Mouse (Mus musculus) urinary bladder, postnatal 14 days (tissue): ENCODE results near the gene Dck.
A peak's percentile ranks its signal among the peaks of the same experiment; 100 is the strongest.
"Not testable (repeated sequence)": the region's sequence is repeated elsewhere in the genome, so short reads cannot be mapped to it uniquely, and the experiment has no call there.

ENCODE experiments used
- DNase-seq: peaks from one replicate; pipeline ENCODE4 v3.0.0; 2021; ENCODE audit warnings: low spot score

Dck gene

DNA sequence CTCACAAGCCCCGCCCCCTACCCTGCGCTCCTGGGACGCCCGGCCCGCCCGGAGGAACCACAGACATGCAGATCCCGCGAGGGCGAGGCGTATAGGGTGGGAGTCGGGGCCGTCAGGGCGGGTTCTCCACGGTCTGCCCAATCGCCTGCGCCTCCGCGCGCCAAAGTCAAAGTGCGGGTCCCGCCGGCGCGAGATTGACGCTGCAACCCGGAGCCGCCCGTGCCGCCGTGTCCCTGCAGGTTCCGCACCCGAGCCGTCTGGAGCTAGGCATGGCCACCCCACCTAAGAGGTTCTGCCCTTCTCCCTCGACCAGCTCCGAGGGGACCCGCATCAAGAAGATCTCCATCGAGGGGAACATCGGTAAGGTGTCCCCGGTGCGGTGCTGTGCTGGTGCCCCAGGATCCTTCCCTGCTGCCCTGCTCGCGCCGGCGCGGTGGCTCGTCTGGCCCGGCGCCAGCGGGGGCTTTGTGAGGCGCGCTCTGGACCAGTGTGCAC lies at the start of gene Dck:
Gene Dck (plus strand): TSS at position 10 of the 495 bp plus-strand sequence.
- DNase-seq: peak; percentile 99

DNA sequence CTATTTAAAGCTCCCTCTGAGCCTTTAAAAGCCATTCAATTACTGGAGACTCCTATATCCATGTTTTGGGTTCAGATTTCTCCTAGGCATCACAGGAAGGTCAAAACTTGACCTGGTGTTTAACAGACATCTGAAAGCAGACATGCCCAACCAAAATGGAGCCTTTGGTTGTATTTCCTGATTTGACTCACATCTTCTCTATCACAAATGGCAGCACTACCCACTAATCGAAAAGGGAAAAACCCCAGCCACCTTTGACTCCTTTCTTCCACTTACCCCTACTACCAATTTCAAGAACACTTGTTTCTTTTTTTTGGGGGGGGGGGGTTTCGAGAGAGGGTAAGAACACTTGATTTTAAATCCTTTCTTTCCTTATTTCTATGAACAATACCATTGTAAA lies 47.8 kb upstream of the Dck start:
- DNase-seq: no peak

DNA sequence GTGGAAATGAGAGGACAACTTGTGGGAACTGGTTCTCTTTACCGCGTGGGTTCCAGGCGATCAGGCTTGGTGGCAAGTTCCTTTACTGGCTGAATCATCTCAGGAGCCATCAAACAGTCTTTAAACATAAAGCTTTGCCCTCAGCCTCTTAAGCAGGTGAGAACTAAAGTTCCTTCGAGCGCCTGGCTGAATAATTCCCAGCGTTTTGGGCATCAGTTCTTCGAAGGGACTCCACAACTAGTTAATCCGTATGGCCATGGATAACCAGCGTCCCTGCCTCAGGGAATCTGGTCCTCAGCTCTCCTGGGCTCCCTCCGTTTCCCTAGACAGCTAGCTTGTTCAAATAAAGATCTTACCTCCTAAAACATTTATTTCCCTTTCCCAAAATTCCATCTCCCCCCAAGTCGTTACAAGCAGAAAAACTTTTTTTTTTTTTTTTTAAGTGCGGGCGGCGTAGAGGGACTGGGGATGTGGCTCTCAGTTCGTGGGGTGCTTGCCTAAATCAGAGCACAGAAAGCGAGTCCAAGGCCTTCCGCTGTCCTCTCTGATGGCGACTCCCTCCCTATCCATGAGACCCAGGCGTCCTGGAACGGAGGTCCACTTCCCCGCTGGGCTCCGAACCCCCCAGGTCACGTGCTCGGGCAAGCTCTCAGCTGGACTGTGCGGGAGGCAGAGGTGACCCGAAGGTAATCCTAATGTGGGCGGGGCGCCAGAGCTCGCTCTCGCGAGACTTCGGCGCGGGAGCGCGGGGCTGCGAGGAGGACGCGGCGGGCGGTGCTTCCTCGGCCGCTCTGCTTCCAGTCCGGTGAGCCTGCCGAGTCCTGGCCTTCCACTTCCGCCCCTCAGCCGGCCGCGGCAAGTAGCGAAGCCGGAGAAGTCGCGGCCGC lies 44.4 kb upstream of the Dck start, which contains the start of gene Mob1b:
Gene Mob1b (plus strand): TSS at position 740 of the 887 bp plus-strand sequence.
- DNase-seq: peak; percentile 99

DNA sequence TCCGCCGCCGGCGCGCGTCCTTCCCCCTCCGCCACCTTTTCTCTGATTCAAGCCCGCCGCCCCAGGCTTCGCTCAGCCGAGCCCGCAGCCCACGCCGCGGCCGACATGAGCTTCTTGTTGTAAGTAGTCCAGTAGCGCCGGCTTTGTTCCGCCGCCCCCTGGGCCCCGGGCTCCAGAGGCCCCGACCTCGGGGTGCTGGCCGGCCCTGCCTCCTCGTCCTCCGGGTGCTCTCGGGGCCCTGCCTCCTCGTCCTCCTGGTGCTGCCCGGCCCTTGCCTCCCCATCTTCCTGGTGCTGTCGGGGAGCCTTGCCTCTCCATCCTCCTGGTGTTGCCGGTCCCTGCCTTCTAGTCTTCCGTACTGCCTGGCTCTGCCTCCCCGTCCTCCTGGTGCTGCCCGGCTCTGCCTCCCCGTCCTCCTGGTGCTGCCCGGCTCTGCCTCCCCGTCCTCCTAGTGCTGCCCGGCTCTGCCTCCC lies 43.8 kb upstream of the Dck start:
- no peak for DNase-seq

DNA sequence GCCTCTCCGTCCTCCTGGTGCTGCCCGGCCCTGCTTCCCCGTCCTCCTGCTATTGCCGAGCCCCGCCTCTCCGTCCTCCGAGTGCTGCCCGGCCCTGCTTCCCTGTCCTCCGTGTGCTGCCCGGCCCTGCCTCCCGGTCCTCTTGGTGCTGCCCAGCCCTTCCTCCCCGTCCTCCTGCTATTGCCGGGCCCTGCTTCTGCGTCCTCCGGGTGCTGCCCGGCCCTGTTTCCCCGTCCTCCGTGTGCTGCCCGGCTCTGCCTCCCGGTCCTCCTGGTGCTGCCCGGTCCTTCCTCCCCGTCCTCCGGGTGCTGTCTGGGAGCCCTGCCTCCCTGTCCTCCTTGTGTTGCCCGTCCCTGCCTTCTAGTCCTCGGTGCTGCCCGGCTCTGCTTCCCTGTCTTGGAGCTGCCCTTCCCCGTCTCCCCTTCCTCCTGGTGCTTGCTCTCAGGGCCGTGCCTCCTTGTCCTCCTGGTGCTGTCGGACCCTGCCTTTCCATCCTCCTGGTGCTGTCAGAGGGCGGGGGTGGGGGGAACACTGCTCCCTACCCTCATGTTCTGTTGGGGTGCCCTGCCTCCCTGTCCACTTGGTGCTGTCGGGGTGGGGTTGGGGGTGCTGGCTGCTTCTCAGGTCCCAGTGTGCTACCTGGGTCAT lies 43.1 kb upstream of the Dck start:
- DNase-seq: peak; percentile 41

DNA sequence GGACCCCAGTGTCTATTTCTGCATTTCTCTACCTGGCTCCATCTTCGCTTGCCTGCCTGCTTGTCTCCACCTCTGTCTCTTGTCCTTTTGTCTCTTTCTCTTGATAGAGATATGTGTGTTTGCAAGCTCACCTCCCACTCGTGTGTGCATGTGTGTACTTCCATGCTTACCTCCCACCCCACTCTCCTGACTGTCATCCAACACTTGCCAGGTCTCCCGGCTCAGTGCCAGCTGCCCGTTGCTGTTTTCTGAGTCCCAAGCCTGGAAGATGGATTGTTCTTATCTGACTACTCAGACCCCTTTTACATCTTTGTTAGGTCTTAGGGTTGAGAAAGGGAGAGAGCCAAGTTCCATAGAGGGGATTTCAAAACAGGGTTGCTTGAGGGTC lies 42.6 kb upstream of the Dck start:
- DNase-seq: peak; percentile 12

DNA sequence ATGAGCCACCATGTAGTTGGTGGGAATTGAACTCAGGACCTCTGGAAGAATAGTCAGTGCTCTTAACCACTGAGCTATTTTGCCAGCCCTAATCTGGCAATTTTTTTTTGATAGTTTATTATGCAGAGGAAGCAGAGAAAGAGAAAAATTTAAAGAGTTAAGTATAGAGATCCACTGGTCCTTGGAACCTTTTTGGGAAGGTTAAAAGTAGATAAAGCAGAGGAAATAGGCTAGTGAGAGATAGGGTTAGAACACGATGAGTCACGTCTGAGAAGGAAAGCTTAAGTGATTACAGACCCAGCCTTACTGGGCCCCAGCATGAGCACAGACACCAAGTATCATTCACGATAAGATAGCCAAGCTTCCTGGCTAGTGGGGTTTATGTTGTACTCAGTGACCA lies 40.8 kb upstream of the Dck start:
- no peak for DNase-seq

DNA sequence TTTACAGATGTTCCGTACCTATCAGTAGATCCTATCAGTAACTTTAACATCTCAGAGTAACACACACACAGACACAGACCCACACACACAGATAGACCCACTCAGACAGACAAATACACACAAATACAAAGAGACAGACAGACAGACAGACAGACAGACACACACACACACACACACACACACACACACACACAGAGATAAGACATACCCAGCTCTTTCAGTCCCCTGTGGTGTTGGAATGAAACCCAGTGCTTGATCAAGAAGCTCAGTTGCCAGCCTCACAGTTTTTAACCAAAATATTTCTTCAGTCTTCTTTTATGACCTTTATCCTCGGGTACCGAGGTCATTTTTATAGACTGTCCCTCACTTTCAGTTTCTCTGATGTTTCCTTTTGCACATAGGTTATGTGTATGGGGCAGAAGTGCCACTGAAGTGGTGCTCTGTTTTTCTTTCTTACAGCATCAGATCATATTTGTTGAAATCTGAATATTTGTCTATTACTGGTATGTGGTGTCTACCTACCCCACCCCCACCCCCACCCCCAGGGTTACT lies 37.1 kb upstream of the Dck start:
- DNase-seq: no peak

DNA sequence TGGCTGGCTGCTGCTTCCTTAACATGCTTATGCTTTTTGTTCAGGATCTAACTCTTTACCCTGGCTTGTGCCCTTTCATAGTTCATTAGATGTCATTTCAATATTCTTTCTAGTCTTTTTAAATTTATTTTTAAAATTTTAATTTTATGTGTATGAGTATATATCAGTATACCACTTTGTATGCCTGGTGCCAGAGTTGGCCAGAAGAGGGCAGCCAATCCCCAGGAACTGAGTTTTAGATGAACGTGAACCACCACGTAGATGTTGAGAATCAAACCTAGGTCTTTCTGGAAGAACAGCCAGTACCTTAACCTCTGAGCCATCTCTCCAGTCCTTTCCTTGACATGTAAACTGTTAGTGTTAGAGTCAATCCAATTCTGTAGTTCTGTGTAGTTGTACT lies 30.0 kb upstream of the Dck start:
- DNase-seq: no peak

DNA sequence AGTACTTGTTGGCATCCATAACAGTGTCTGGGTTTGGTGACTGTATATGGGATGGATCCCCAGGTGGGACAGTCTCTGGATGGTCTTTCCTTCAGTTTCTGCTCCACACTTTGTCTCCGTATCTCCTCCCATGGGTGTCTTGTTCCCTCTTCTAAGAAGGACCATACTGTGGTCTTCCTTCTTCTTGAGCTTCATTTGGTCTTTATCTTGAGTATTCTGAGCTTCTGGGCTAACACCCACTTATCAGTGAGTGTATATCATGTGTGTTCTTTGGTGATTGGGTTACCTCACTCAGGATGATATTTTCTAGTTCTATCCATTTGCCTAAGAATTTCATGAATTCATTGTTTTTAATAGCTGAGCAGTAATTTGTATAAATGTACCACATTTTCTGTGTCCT lies 23.7 kb upstream of the Dck start:
- DNase-seq: not testable (repeated sequence)

DNA sequence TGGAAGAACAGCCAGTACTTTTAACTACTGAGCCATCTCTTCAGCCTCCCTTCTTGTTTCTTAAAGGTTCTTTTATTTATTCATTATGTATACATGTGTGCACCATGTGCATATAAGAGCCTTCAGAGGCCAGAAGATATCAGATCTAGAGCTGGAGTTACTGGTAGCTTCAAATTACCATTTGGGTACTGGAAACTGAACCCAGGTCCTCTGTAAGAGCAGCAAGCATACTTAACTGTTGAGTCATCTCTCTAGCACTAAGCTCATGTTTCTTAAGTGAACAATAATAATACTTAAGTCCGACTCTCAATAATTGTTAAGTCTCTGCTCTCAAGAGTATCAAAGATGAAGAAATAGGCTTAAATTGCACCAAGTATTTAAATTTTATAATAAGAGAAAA lies 17.0 kb upstream of the Dck start:
- DNase-seq: no peak

DNA sequence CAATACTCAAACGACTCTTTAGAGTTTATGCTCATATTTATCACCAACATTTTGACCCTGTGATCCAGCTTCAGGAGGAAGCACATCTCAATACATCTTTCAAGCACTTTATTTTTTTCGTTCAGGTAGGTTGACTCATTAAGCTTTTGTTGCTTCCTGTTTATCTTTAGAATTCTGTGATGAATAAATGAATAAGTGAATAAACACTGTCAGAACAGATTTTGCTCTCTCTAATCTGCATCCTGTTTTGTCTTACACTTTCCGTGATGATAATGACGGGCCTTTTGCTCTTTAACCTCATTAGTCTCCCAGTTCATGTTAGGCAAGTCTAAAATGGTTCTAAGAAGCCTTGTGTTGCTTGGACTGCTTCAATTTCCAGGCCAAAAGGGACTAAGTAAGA lies 11.6 kb upstream of the Dck start:
- no peak for DNase-seq

DNA sequence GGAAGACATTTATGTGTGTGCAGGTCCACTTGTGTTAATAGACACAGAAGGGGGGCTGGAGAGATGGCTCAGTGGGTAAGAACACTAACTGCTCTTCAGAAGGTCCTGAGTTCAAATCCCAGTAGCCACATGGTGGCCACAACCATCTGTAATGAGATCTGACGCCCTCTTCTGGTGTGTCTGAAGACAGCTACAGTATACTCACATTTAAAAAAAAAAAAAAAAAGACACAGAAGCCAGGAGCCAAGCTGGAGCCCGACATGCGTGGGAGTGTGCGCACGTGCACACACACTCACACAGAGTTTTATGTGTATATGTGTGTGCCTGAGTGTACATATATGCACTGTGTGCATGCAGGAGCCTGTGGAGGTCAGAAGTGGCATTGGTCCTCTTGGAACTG lies 2.2 kb upstream of the Dck start:
- DNase-seq: no peak

DNA sequence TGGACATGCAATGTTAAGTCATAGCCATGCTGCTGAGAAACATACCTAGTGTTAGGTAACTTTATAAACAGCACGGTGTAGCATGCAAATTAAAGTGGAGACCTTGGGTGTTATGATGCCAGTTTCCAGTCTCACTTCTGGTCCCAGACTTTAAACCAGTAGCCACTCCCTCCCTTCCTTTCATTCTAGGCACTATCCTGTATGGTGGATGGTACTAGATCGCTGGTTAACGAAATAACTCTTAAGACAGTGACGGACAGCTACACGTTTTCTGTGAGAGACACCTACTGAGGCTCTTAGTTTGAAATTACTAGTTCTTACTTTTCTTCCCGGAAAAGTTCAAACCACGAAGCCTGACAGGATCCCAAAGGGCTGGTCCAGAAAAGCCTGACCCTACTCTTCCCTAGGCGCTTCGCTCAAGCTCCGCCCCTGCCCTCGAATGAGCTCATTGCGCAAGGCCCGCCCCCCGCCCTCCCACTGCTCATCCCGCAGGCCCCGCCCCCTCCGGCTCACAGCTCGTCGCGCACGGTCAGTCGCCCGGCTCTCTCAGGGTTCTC lies 288 bp upstream of the Dck start:
- DNase-seq: no peak

DNA sequence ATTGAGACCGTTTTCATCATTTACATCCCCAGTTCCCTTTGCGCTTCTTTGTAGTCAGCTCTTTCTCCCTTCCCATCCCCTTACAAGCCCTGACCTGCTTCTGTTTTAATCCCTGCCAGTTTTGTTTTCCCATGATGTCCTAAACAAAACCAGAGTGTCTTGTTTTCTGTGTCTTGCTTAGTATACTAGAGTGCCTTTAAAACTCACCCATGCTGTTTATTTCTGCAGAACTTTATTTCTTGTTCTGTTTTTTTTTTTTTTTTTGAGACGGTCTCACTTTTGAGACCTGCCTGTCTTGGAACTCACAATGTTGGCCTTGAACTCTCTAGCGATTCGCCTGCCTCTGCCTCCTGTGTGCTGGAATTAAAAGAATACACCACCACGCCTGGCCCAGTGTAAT lies 791 bp downstream of the Dck start:
- DNase-seq: no peak

DNA sequence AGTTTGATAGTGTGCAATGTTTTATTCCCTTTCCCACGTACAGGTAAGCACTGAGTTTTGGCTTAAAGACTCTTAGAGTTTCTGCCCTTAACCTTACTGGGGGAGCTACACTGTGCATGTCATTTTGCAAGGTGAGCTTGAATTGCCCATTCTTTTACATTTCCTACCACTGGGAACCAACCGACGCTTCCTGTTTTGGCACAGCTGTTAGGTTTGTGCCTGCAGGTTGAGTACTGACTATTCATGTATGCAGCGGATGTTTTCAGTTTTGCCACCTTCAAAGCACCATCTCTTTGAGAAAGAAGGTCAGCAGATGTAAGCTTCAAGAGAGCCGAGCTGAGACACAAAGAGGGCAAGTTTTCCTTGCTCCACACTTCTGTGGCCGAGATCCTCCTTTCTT lies 1.3 kb downstream of the Dck start:
- DNase-seq: no peak

DNA sequence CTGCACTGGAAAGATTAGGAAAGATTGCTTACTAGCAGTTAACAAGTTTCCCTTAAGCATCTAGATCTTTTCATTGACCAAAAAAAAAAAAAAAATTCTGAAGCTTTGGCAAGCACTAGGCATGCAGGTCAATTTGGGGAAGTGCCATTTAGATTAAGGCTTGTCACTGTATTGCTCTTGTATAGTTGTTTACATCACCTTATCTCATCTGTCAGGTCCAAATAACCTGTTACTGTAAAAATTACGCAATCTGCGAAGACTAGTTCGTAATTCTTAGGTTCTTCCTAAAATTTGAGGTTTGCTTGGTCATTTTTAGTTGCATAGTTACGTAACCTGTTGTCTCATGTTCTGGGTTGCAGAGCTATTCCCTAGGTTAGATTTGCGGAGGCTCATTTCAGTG lies 2.1 kb downstream of the Dck start:
- DNase-seq: no peak

DNA sequence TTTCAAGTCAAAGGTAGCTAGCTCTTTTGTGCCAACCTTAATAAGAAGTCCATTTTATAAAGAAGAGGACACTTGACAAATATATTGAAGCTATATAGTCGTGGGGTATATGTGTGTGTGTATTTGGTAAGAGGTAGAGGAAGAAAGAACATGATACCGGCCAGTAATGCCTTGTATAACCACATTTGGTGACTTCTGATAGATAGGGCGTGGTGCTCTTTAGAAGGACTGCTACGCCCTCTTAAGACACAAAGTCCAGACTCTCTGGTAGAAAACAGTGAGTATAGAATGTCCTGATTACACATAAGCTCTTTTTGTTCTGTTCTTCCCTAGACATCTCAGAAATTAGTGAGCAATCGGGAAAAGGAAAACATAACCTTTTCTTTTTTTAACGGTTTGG lies 3.4 kb downstream of the Dck start:
- no peak for DNase-seq

DNA sequence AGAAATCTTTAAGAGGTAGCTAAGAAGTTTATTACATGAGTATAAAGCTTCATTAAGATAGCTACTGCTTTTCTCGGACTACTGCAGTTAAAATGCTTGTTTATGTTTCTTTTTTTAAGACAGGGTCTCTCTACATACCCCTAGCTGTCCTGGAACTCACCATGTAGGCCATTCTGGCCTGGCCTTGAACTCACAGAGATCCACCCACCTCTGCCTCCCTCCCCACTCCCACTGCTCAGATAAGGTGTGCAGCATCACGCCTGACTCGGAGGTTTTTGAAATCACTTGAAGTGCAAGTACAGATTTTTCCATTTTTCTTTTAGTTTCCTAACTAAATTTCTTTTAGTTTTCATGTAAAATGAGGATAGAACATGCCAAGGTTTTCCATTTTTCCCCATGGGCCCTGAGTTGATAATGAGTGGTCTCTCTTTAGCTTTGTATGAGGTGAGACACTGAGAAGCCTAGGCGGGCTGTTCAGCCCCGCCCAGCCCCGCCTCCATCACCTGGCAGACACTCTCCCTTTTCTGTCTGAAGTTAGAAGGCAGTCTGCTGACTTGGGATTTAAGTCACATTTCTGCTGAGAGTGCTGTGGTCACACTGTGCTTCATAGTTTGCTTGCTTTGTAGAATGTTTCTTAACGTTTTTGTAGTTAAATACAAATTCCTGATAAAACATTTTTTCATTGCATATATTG lies 17.4 kb downstream of the Dck start:
- no peak for DNase-seq

DNA sequence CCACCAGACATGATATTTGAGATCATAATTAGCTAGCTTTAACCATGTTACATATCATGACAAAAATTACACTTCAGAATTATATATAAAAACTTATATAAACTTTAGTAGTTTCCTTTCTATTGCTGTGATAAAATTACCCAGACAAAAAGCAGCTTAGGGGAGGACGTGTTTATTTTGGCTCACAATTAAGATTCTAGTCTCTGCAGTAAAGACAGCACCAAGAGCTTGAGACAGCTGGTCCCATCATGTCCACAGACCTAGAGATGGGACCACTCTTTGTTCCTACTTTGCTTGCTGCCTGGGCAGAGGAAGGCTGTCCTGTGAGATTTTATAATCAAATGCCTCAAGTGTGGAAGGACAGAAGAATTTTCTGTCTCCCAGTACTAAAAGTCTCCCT lies 20.3 kb downstream of the Dck start:
- no peak for DNase-seq

DNA sequence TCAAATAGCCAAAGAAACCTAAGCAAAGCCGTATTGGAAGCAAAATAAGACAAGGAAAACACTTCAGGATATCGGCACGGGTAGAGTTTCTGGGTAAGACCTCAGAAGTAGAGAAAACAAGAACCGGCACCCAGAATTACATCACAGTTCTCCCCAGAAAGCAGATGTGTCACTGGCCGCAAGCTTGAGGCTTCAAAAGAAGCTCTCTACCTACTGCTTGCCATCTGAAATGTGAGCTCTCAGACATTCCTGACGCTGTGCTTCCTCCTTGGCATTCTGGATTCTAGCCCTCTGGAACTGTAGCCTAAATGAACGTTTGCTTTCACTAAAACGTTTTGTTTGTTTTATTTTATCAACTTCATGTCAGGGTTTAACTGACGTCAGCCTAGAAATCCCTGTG lies 25.9 kb downstream of the Dck start:
- DNase-seq: no peak
